Mouse (Mus musculus) hindbrain, embryonic 10.5 days (tissue): Measurements from ENCODE around the gene Nkpd1. TPM values are rescaled to one million over a fixed set of nuclear protein-coding genes. Genes with fewer than 3 reads are reported as not detected.

Source experiments
- DNase-seq: peaks from one replicate; pipeline ENCODE4 v3.0.0-alpha.2; 2017; ENCODE audit warnings: low spot score
- H3K27ac ChIP-seq: fragments of 300-500 bp; sonication (generic); 2 replicates; pipeline ENCODE4 v1.5.1; 2016; ENCODE audit warnings: mild to moderate bottlenecking, moderate library complexity
- H3K27me3 ChIP-seq: fragments of 300-500 bp; sonication (generic); 2 replicates; pipeline ENCODE4 v1.6.1; 2016; ENCODE audit warnings: mild to moderate bottlenecking; ENCODE audit not compliant: poor library complexity, insufficient read depth, severe bottlenecking
- H3K36me3 ChIP-seq: fragments of 300-500 bp; sonication (generic); 2 replicates; pipeline ENCODE4 v1.6.1; 2016; ENCODE audit warnings: mild to moderate bottlenecking, moderate library complexity
- H3K4me1 ChIP-seq: fragments of 300-500 bp; sonication (generic); replicated peaks from 2 replicates; pipeline ENCODE4 v1.6.1; 2016; ENCODE audit warnings: mild to moderate bottlenecking
- H3K4me3 ChIP-seq: fragments of 300-500 bp; sonication (generic); 2 replicates; pipeline ENCODE4 v1.5.1; 2016; ENCODE audit warnings: mild to moderate bottlenecking, moderate library complexity
- H3K9me3 ChIP-seq: fragments of 300-500 bp; sonication (generic); 2 replicates; pipeline ENCODE4 v1.6.1; 2016; ENCODE audit warnings: mild to moderate bottlenecking, moderate library complexity
- WGBS: fragments of 180-500 bp; shearing (Covaris S2); methylation state at CpG from one replicate; pipeline ENCODE4 v1.1.7; 2016; 5-methylcytosine and 5-hydroxymethylcytosine counted together
- polyA plus RNA-seq: library from polyadenylated mRNA; unstranded; fragments of >200 nt; fragmentation: Nextera tagmentation; extraction: Ambion mirVana; gene quantifications from 2 replicates; pipeline ENCODE4 v1.2.1, GENCODE M21; 2016

The Nkpd1 gene
- polyA plus RNA-seq, 1 experiment from 2014 or later: 0.10 TPM

DNA sequence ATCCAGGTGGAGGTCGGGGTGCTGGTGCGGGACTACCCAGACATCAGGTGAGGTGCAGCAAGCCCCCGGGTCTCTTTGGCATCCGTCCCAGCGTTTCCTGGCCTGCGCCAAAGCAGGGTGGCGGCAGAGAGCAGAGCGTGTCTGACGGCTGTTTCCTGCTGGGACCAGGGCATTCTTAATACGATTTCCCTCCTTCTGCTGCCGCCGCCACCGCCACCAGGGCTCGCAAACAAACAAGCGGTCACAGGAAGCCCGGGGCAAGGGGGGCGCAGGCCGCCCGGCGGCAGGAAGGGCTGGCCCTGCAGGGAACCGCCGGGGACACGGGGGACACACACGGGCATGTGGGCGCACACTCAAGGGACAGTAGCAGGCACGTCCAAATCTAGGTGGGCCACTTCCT, 25.9 kb upstream of the Nkpd1 start:
- H3K4me3 ChIP-seq: peak overlapping the region; percentile 38
- peak; percentile 44 for DNase-seq
- 3% methylated on average over 26 of the region's 26 CpGs for WGBS

DNA sequence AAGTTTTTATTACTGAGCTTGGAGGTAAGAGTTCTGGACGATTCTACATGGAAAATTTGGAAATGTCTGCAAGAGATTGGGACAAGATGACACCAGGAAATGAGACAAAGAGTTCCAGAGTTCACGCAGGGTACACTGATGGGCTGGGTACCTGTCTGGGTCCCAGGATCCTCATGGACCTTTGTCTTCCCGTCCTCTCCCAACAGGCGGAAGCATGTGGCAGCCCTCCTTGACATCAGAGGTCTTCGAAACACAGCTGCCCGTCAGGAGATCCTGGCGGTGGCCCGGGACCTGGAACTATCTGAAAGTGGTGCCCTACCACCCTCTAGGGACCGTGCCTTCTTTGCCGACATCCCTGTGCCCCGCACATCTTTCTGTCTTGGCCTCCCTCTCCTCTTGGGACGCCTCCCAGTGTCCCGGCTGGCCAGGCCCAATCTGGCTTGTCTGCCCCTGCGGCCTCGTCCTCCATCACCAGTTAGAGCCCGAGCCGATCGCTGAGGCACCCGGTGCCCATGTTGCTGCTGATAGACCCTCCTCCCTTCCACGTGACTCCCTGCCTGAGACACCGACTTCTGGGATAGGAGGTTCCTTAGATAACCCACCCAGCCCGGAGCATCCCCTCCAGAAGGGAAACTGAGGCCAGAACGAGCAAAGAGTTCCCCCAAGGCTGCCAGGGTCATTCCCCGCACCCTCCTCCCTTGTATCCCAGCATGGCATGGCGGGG, 22.7 kb upstream of the Nkpd1 start:
- WGBS: 86% methylated on average over 25 of the region's 25 CpGs

More for the DNA sequence above, 25.9 kb upstream of the Nkpd1 start:
- H3K27ac ChIP-seq: 0 out of 2 replicates have a peak overlapping the region, but pooled peaks have one; percentile 5
- H3K27me3 ChIP-seq: peaks cover 78% of the 10 kb centered on the region
- H3K36me3 ChIP-seq: no peaks in the 10 kb centered on the region
- H3K4me1 ChIP-seq: peaks cover 32% of the 10 kb centered on the region
- H3K9me3 ChIP-seq: 0 out of 2 replicates have a peak, but pooled peaks cover 2% of the 10 kb centered on the region

DNA sequence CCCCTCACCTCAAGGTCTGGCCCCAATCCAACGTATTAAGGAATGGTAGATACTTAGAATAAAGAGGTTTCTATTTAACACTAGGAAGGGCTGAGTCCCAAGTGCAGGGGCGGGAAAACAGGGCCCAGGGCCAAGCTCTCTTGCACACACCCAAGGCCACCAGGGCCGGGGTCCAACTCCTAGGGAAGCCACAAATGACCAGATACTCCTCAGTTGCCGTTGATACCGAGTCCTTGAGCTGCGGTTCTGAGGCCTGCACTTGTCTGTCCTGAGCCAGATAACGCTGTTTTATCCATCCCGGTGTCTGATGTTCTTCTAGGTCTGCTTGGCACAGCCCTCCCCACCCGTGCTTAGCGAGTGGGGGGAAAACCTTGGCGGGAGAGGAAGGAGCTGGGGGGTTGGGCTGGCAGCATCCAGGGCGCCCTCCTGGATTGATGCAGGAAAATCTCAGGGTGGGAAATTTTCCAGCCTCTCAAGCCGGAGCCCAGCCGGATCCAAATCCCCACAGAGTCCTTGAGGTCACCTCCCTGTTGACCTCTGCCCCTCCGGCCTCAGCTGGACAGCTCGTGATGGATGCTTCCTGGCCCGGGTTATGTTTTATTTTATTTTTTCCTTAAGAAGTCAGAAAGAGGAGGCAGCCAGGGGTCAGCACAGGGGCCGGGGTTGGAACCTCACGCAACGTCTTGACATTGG, 22.0 kb upstream of the Nkpd1 start:
- peak; percentile 50 for DNase-seq
- Histone ChIP-seq H3K4me3 (no peak overlapping the region), H3K9me3 (0 out of 2 replicates have a peak, but pooled peaks cover 2% of the 10 kb centered on the region), H3K27me3 (peaks cover 43% of the 10 kb centered on the region), H3K36me3 (no peaks in the 10 kb centered on the region), H3K4me1 (peaks cover 28% of the 10 kb centered on the region), H3K27ac (no peak overlapping the region)
- 59% methylated on average over 20 of the region's 20 CpGs for WGBS

More for the DNA sequence above, 22.7 kb upstream of the Nkpd1 start:
- no peak overlapping the region for H3K27ac ChIP-seq
- H3K9me3 ChIP-seq: 0 out of 2 replicates have a peak, but pooled peaks cover 2% of the 10 kb centered on the region
- H3K4me1 ChIP-seq: peaks cover 28% of the 10 kb centered on the region
- no peaks in the 10 kb centered on the region for H3K36me3 ChIP-seq
- no peak for DNase-seq
- H3K27me3 ChIP-seq: peaks cover 50% of the 10 kb centered on the region
- no peak overlapping the region for H3K4me3 ChIP-seq

DNA sequence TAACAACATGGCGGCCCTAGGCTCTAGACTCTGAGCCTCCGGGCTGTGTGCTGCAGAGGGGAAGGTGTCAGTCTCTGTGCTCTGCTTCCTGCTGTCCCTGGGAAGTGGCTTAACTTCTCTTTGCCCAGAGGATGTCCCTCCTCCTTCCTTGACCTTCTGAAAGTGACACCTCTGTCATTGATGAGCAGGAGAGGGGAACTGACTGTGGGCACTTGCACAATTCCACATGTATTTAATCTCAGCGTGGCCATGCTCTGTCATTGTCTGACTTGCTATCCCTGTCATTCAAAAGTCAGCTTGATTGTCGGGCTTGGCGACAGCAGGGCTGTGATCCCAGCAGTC, 21.5 kb upstream of the Nkpd1 start:
- Histone ChIP-seq H3K4me3 (no peak overlapping the region), H3K27ac (no peak overlapping the region), H3K27me3 (peaks cover 37% of the 10 kb centered on the region), H3K4me1 (peaks cover 28% of the 10 kb centered on the region), H3K9me3 (0 out of 2 replicates have a peak, but pooled peaks cover 2% of the 10 kb centered on the region), H3K36me3 (no peaks in the 10 kb centered on the region)
- WGBS: 57% methylated on average over 5 of the region's 5 CpGs
- no peak for DNase-seq

DNA sequence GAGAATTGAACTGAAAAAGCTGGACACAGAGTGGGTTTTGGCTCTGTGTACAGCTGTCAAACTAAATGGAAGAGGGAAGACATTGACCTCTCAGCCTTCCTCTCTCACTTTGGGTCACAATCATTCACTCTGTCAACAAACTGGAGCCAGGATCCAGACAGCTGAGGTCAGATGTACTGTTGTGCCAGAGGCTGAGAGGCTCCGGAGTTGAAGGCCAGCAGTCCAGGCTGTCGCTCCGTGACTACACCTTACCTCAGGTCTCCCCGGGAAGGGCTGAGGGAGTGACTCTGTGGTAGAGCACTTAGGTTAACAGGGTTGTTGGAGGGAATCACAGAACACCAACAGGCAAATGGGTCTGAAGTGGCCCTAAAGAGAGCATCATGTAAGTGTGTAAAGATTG, 19.3 kb upstream of the Nkpd1 start:
- Histone ChIP-seq H3K4me3 (no peak overlapping the region), H3K36me3 (no peaks in the 10 kb centered on the region), H3K9me3 (0 out of 2 replicates have a peak, but pooled peaks cover 2% of the 10 kb centered on the region), H3K27me3 (peaks cover 16% of the 10 kb centered on the region), H3K27ac (no peak overlapping the region), H3K4me1 (peaks cover 20% of the 10 kb centered on the region)
- 77% methylated on average over 4 of the region's 4 CpGs for WGBS
- DNase-seq: no peak

DNA sequence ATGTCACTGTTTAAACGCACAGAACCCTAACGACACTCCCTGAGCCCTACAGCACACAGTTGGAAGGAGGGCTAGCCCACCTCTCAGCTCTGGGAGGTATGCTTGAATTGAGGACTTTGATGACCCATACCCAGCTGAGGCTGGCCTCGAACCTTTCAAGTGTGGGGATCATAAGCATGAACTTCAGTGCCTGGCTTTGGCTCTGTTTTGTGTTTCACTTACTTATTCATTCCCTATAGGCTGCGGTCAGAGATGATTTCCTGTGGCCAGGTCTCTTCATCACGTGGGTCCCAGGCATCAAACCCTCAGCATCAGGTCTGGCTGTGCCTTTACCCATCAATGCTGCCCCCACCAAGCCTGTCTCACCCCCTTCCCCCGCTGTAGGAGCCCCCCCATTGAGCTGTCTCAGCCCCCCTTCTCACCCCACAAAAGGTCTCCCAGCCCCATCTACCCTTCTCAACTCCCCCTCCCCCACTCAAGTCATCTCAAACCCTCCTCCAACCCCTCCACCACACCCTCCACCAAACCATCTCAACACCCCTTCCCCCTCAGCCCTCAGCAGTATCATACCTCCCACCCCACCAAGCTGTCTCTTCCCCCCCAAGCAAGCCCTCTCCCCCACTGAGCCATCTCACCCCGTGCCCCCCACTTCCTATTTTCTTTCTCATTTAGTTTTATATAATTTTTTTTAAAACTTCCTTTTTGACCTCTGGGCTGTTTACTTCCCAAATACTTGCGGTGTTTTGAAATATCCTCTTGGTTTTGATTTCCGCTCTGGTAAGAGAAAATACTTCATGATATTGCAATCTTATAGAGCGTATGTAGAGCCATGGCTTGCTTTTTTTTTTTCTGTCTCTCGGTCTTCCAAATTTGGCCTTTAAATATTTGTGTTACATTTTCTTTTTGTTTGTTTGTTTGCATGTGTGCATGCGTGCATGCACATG, 16.9 kb upstream of the Nkpd1 start:
- Histone ChIP-seq H3K9me3 (no peaks in the 10 kb centered on the region), H3K36me3 (no peaks in the 10 kb centered on the region), H3K27me3 (no peaks in the 10 kb centered on the region), H3K27ac (no peak overlapping the region), H3K4me1 (peaks cover 20% of the 10 kb centered on the region), H3K4me3 (no peak overlapping the region)
- no peak for DNase-seq
- WGBS: 73% methylated on average over 12 of the region's 12 CpGs

DNA sequence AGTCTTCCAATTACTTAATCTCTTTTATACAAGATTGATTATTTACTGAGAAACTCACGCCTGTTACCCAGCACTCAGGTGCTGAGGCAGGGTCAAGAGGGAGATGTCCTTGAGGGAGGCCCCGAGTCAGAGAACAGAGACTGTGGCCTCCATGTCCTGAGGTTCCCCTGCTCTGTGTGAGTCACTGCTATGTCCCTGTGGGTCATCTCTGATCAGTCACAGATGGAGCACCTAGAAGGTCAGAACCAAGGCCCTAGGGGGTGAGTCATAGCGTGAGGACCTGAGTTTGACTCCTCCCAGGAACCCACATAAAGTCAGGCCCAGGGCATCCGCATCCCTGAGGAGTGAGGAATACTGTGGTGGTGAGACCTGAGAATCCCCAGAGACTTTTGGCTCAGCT, 16.0 kb upstream of the Nkpd1 start:
- Histone ChIP-seq H3K4me1 (peaks cover 16% of the 10 kb centered on the region), H3K27ac (no peak overlapping the region), H3K27me3 (no peaks in the 10 kb centered on the region), H3K9me3 (no peaks in the 10 kb centered on the region), H3K36me3 (no peaks in the 10 kb centered on the region), H3K4me3 (no peak overlapping the region)
- DNase-seq: no peak
- WGBS: 70% methylated on average over 4 of the region's 4 CpGs

DNA sequence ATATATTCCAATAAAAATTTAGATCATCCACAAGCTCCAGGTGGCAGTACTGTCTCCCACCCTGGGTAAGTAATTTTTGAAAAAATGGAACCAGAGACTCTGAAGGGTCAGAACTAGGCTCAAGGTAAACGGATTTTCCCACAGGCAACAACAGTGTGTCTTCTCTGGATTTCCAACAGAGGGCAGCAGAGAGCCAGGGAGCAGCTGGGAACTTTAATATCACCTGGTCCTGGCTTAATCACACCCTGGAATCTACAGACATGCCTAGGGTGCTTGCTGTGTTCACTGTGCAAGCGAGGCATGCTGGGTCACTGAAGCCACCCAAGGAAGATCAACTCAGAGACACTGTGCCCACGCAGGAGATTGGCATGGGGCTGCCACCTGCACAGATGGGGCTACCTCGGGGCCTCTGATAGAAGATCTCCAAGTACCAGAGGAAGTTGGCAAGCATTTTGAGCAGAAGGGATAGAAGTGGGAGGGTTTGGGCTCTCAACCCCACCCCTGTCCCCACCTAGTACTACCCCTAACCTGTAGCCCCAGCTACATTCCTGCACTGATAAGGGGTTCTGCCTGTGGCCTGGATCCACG, 14.1 kb upstream of the Nkpd1 start:
- no peak overlapping the region for H3K27ac ChIP-seq
- H3K9me3 ChIP-seq: no peaks in the 10 kb centered on the region
- peak; percentile 51 for DNase-seq
- H3K4me3 ChIP-seq: 0 out of 2 replicates have a peak overlapping the region, but pooled peaks have one; percentile 1
- no peaks in the 10 kb centered on the region for H3K27me3 ChIP-seq
- WGBS: 38% methylated on average over 5 of the region's 5 CpGs
- peaks cover 29% of the 10 kb centered on the region for H3K4me1 ChIP-seq
- H3K36me3 ChIP-seq: no peaks in the 10 kb centered on the region

DNA sequence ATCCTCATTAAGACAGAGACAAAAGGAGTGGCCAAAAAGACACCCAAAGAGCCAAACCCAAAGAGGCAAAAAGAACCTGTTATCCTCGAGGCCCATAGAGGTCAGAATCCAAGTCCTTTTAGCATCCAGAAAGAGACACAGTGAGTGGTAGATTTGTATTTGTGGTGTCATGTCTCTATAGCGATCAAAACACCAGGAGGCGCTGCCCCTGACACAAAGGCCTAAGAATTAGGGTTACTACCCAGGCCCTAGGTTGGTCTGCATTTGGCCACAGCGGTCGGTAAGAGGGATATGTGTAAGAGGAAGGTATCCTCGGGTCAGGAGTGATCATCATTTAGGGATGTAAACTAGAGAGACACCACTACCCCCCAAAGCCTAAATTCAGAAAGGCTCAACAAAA, 11.3 kb upstream of the Nkpd1 start:
- WGBS: 28% methylated on average over 6 of the region's 6 CpGs
- no peaks in the 10 kb centered on the region for H3K36me3 ChIP-seq
- DNase-seq: no peak
- H3K27me3 ChIP-seq: no peaks in the 10 kb centered on the region
- H3K4me1 ChIP-seq: peaks cover 41% of the 10 kb centered on the region
- H3K4me3 ChIP-seq: peak overlapping the region; percentile 87
- no peak overlapping the region for H3K27ac ChIP-seq
- no peaks in the 10 kb centered on the region for H3K9me3 ChIP-seq

DNA sequence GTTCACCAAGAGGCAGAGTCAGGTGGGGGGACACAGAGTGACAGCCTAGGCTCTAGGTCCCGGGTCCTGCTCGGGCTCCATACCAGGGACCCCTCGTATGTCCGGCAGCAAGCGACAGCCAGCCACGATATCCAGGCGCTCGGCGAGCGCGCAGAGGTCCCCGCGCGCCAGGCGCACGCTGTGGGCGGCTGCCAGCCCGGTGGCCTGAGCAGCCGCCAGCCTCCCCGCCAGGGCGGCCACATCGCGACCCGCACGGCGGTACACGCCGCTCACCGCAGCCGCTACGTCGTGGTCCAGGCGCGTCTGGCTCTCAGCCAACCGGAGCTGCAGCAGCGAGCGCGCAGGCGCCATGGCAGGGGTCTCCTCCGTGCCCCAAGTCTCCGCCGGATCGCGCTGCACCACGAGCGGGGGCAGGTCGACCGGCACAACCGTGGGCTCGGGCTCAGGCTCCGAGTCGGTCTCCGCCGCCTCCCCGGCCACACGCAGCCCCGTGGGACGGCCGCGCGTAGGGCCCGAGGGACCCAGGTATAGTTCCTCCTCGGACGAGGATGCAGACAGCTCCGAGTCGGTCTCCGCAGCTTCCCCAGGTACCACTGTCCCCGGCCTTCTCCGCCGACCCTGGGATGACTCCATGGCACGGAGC, 10.5 kb upstream of the Nkpd1 start:
- Histone ChIP-seq H3K4me1 (peaks cover 43% of the 10 kb centered on the region), H3K4me3 (peak overlapping the region; percentile 87), H3K36me3 (no peaks in the 10 kb centered on the region), H3K27ac (peak overlapping the region; percentile 95), H3K9me3 (no peaks in the 10 kb centered on the region), H3K27me3 (no peaks in the 10 kb centered on the region)
- DNase-seq: peak; percentile 80
- under 1% methylated on average over 71 of the region's 71 CpGs for WGBS

DNA sequence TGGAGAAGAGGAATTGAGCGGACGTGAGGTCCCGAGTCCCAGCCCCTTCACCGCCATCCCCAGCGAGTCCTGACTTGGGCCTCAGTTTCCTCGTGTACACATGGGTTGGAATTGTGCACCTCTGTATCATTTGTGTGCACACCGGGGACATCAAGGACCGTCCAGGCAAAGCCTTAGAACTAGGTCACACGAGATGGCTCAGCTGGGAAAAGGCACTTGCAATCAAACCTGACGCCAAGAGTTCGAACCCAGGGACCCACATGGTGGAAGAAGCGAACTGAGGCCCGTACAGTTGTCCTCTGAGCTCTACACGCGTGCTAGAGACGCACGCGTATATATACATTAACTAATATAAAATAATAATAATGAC, 10.0 kb upstream of the Nkpd1 start:
- H3K27me3 ChIP-seq: no peaks in the 10 kb centered on the region
- H3K4me1 ChIP-seq: peaks cover 43% of the 10 kb centered on the region
- H3K4me3 ChIP-seq: peak overlapping the region; percentile 87
- WGBS: 4% methylated on average over 18 of the region's 18 CpGs
- DNase-seq: no peak
- no peaks in the 10 kb centered on the region for H3K9me3 ChIP-seq
- peak overlapping the region; percentile 95 for H3K27ac ChIP-seq
- H3K36me3 ChIP-seq: no peaks in the 10 kb centered on the region
